Mouse (Mus musculus): ENCODE measurements around the gene Gm2663.
"Not testable (repeated sequence)": the region's sequence is repeated elsewhere in the genome, so short reads cannot be mapped to it uniquely, and the experiment has no call there.

Gene Gm2663

DNA sequence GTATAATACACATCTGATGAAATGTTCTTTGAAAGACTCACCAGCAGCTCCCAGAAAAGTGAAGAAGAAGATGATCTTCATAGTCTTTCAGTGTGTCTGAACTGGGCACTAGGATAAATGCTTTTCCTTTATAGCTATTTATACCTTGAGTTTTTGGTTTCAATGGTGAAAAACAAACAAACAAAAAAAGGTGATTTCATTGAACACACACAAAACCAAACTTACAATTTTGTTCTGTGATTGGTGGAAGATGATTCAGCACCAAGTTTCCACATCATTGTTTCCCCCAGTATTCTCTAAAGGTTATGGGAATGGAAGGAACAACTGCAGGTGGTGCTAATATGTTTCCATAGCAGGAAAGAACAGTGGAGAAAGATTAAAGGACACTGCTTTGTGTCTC is at the start of gene Gm2663:
Gene Gm2663, minus strand, starts transcription at position 101 of the 400 bp plus-strand sequence.
- not testable (repeated sequence) for DNase-seq

DNA sequence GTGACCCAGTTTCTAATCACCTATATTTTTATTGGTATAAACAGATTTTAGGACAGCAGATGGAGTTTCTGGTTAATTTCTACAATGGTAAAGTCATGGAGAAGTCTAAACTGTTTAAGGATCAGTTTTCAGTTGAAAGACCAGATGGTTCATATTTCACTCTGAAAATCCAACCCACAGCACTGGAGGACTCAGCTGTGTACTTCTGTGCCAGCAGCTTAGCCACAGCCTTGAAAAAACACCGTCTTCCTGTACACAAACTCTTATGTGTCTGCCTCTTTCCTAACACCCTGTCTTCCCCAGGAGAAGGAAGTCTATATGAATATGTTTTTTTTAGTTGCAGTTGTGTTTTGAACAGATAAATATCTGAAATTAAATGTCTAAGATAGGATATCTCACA is 49.3 kb upstream of the Gm2663 start:
- DNase-seq: no peak

DNA sequence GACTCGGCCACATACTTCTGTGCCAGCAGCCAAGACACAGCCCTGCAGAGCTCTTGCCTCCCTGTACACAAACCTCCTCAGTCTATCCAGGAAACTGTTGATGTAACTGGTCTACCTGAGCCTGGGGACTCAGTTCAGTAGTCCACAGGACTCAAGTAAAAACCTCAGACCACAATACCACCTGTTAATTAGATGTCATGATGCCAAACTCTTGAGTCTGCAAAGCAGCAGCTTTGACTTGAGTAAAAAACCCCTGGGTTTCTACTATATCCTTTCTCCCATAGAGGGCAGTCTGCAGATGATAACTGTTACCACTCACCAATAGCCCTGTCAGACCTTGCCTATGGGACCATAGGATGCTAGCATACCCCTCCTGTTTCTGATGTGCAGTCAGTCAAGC is 48.7 kb upstream of the Gm2663 start:
- no peak for DNase-seq

DNA sequence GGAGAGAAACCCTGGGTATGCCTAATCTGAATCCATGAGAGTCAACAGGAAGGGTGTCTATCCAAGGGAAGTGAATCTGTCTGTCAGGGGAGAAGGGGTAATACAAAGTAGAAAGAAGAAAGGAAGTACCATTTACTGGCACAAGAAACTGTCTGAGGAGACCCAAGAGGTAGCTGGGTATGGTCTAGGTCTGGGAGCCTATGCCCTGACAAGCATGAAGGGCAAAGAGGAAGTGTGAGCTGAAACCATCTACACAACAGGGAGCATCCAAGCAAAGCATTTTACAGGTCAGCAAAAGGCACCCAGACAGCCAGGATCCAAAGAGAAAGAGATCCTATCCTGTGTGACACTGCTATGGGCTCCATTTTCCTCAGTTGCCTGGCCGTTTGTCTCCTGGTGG is 47.9 kb upstream of the Gm2663 start:
- DNase-seq: no peak

DNA sequence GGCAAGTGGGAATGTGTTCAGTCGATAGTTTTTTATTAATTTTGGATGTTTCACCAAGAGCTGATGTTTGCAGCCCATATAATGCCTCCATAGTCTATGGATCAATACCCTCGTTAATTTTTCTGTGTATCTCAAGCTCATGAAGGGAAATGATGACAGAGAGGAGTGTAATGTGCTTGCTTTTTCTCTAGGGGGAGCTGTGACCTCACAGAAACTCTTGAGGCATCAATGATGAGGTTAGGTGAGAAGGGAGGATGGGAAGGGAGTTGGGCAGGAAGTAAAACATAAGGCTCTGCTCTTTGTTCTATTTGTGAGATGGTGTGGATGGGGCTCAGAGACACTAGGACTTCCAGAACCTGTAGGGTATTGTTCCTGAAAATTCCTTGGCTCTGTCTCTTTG is 47.3 kb upstream of the Gm2663 start:
- DNase-seq: no peak

DNA sequence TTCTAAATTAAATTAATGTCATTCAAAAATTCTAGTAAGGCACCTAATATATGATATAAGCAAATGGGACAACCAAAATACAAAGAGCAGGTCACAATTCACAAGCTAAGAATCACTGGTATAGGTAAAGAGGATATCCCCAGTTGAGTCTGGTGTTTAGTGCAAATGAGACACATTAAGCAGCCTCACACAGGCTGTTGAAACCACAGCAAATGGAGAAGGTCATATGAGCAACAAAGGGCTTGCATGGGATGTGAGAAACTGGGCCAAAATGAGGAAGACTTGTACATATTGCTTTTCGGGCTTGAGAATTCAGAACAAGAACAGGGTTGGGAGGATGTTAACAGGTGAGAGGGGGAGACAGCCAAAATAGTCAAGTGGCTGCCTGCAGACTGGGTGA is 45.5 kb upstream of the Gm2663 start:
- DNase-seq: no peak

DNA sequence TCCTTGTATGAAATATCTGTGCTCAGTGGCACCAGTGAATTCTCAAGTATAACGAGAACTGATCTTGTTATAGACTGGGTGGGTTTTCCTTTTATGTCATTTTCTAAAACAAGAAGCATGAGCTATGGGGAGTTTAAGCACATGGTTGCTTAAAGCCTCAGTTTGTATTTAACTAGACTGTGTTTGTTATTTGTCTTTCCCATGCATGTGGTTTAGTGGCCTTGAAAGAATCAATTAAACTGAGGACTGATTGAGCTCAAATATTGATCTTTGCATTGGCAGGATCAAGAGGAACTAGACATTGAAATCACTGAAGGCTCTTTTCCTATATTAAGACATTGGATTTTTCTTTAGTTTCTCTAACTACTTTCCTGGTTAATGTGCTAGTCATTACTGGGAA is 45.0 kb upstream of the Gm2663 start:
- DNase-seq: no peak

DNA sequence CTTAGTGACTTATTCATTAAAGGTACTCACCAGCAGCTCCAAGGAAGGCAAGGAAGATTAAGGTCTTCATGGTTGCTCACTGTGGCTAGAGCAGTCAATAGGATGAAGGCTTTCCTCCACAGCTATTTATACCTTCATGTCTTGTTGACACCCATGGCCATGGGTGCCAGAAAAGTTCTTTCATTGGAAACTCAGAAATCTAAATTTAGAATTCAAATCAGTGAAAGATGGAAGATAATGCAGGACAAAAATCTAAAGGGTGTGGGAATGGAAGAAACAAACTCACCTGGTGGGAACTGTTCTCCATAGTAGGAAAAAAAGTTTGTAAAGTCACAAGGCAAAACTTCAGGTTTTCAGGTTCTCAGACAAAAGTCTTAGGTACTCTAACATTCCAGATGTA is 36.1 kb upstream of the Gm2663 start, which contains the start of gene 2210010C04Rik:
Gene 2210010C04Rik, minus strand, starts transcription at position 101 of the 400 bp plus-strand sequence.
- no peak for DNase-seq

DNA sequence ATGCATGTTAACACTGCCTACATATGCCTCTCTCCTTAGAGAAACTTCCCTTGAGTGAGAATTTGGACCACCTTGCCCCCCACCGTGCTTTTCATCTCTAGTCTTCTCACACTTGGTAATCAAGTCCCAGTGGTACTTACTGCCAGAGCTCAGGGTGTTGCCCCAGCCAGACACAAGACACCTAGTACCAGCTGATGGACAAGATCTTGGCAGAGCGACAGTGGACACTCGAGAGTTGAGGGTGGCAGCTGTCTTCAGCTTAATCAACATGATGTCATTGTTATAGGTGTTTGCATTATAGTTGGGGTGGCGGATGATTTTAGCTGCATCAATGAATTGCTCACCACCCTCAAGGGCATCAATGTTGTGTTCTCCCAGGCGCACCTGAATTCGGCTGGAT is 33.5 kb upstream of the Gm2663 start:
- DNase-seq: no peak

DNA sequence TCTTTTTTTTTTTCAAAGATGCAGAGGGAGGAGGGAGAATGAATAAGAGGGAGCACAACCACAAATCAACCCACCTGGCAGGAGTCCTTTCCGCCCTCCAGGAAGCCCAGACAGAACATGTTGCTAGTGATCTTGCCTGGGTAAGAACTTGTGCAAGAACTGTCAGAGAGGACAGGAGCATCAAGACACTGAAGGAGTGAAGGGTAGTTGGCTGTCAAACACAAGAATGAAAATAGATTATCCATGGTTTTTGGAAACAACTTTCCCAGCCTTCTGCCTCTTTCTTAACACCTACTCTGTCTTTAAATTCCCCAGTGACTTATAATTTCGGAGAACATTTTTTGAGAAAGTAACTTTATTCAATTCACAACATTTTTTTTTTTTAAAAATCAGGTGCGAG is 33.0 kb upstream of the Gm2663 start:
- DNase-seq: no peak

DNA sequence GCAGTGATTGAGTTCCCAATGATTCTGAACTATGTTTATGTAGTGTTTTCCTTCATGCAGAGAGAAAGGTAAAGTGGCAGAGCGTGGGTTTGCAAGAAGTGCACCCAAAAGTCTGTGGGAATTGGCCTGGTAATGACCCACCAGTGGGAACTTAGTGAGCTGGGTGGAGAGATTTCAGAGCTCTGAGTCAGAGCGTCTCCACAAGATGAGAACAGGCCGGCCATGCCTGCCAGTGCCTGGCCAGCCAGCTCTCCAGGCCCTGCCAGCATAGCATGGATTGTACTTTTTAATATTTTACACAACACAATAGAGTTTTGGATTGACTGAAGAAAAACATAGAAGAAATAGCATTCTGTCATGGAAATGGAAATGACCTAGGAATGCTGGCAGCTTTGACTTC is 31.5 kb upstream of the Gm2663 start:
- no peak for DNase-seq

DNA sequence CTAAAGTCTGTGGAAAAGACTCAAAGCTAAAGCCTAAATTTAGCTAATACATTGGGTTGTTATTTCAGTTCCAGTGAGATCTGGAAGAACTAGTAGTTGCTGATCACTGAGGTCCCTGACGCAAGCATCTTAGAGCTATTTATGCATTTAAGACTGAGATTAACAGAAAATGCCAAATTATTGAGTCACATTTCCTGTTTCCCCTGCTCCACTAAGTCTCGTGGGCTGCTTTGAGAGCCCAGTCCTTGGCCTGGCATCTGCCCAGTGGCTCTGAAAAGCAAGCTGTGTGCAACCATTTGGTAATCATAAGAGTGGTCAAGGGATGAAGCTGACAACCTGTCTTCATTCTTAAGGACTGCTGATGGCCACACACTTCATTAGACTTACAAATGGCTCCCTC is 27.8 kb upstream of the Gm2663 start:
- no peak for DNase-seq

DNA sequence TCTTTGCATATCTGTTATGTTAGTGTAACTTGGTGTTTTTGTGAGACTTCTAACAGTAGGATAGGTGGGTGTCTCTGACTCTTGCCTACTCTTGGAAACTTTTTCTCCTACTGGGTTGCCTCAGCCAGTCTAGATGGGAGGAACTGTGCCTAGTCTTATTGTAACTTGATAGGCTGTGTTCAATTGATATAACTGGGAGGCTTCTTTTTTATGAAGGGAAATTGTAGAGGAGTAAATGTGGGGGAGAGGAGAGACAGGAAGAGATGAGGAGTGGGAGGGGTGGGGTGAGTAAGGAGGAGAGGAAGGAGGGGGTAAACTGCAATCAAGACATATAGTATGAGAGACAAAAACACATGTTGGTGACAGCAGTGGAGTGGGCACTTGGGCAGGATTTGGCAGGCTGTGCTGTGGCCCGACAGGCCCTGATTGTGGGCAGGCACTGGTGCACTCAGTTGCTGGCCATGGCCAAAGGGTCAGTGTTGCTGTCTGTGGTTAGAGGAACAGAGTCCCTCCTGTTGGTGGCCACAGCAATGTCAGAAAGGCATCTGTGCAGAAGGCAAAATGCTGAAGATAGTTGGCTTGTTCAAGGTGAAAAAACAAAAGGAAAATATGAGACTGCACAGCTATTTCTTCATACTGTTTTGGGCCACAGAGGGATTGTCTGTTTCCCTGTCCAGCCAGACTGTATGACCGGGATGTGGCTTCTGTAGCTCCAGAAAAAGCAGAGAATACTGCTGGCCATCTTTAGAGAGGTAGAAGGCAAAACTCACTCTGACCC is 26.8 kb upstream of the Gm2663 start:
- DNase-seq: no peak

DNA sequence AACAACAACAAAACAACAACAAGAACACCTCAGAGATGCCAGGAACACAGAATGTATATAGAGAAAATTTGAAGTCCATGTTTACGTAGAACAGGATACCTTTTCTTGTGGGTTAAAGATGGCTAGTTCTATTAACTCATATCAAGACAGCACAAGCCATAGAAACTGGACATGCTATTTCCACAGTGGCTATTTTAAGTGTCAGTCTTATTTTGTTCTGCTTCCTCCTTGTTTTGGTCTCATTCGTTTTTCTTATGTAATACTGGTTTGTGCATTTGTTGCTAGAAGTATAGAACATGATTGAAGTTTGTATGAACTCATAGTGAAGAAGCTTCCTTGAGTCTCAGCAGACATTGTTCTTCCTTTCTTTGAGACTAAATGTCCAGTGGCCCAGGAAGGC is 19.9 kb upstream of the Gm2663 start:
- DNase-seq: no peak

DNA sequence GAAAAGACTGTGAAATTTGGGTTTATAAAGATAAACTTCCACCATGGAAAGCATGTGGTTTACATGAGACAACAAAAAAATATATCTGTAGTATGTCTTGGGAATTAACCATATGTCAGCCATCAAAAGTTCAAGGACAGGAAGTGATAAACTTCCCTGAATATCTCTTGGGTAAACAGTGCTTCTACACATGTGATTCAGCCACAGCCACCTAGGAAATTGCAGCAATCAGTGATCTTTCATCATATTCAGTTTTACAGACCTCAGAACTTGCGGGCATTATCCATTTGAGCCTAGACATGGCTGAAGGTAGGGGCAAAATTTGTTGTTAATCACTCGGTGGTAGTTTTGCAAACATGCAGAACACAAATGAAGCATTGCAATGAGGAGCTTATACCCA is 19.4 kb upstream of the Gm2663 start:
- DNase-seq: no peak

DNA sequence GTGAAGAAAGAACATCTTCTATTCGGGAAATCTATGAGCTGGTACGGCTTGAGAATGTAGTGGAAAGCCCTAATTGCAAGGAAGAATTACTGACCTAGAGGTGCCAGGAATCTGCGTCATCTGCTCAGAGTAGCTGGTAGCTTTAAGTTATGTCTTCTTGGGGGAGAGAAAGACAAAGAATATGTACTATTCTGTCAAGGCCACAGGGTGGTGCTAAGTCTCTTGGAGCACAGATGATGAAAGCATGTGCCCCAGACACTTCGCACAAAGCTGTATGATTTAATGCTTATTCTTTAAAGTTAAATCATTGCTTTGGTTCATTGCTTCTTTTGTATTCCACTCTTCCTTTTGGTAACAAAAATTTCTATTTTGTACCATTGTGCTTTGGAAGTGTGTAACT is 15.8 kb upstream of the Gm2663 start:
- no peak for DNase-seq

DNA sequence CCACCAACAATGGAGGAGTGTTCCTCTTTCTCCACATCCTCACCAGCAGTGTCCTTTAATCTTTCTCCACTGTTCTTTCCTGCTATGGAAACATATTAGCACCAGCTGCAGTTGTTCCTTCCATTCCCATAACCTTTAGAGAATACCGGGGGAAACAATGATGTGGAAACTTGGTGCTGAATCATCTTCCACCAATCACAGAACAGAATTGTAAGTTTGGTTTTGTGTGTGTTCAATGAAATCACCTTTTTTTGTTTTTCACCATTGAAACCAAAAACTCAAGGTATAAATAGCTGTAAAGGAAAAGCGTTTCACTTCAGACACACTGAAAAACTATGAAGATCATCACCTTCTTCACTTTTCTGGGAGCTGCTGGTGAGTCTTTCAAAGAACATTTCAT is 34.8 kb downstream of the Gm2663 start, which contains the start of gene 1810009J06Rik:
Gene 1810009J06Rik, plus strand, starts transcription at position 301 of the 400 bp plus-strand sequence.
- DNase-seq: not testable (repeated sequence)

DNA sequence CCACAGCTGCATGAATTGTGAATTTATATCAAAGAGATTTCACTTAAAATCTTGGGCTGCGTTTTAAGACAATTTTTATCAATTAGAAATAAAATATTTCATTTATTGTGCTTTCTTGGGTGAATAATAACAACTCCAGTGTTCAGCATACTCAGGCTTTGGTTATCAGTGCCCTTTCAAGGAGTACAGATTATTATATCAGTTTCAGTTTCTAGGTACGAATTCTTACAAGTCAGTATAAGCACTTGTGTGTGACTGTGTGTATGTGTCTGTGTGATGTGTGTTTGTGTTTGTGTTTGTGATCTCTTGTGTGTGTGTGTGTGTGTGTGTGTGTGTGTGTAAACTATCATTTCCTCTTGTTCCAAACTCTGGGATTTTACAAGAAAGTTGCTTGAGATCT is 45.6 kb downstream of the Gm2663 start:
- no peak for DNase-seq

DNA sequence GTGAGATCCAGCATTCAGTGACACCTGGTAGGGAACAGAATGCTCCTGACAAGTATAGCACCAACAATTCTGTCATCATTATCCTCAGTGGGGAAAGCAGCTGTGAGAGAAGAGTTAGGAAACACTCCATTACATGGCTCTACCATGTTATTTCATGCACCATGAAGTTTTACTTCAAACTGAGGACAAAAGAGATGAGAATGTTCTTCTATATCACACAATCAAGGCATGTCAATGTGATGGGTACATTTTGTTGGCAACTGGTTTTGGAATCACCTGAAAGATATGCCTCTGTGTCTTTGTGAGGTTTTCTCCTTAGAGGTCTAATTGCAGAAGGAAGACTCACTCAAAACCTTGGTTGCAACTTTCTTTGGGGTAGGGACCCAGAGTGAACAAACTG is 47.5 kb downstream of the Gm2663 start, which contains the start of gene Gm4744:
Gene Gm4744, minus strand, starts transcription at position 101 of the 400 bp plus-strand sequence.
- DNase-seq: no peak

Measured in kidney, adult 18-20 months (tissue).